Mouse (Mus musculus): Measurements from ENCODE around the gene Rmi1.
"Not testable (repeated sequence)": the region's sequence is repeated elsewhere in the genome, so short reads cannot be mapped to it uniquely, and the experiment has no call there.

The Rmi1 gene

DNA sequence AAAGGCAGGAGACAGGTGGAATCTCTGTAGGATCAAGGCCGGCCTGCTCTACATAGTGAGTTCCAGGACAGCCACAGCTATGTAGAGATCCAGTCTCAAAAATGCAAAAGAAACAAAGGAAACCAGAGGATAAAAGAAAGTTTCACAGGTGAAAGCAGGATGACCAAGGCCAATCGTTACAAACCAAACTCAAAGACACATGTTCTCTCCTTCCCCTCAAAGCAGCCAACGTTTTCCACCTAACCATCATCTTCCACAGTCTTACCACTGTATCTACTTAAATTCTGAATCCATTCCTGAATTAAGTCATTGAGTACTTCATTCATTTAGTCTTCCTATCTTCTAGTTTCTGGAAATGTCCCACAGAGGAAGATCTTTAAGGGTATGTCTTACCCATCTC lies 13.7 kb upstream of the Rmi1 start:
- TF ChIP-seq GATA4 (IDR thresholded peaks at IDR 0.05; ENCODE audit: insufficient replicate concordance, low read length) = no peak

GRCm38 (mm10) chr13:58389324-58389951 lies 12.6 kb upstream of the Rmi1 start:
- TF ChIP-seq GATA4 (IDR thresholded peaks at IDR 0.05; ENCODE audit: insufficient replicate concordance, low read length) = no peak

GRCm38 (mm10) chr13:58397651-58398050 lies 4.4 kb upstream of the Rmi1 start:
- no peak for TF ChIP-seq GATA4 (IDR thresholded peaks at IDR 0.05; ENCODE audit: insufficient replicate concordance, low read length)

DNA sequence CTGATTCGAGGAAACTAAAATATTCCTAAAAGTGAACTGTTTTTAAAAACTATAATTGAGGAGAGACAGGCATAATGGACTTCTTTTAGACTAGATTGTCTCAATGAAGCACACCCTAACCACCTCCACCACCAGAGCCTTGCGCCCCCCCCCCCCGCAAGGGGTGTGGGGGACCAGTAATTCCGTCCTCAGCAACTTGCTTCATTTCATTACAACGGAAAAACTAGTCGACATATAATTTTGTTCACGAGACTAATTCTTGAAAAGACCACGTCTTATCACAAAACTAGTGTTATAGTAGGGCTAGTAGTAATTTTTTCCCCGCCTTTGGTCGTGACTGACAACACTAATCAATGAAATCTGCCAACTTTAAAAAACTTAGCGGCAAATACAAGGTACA lies 1.5 kb upstream of the Rmi1 start:
- no peak for TF ChIP-seq GATA4 (IDR thresholded peaks at IDR 0.05; ENCODE audit: insufficient replicate concordance, low read length)

GRCm38 (mm10) chr13:58401135-58402002 lies 679 bp upstream of the Rmi1 start:
- TF ChIP-seq GATA4 (IDR thresholded peaks at IDR 0.05; ENCODE audit: insufficient replicate concordance, low read length) = no peak

DNA sequence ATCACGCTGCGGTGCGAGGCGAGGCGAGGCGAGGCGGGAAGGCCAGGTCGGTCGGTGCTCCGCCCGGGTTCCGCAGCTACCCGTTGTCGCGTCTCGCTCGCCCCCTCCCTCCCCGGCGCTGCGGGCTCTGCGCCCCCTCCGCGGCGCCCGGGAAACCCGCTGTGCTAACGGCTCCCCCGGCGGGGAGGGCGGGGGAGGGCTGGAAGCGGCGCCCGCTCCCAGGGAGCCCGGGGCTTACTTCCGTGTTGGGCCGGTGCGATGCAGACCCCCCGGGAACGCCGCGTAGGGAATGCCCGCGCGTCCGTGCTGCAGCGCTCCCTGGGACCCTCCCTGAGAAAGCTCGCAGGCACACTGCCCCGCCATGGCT lies 679 bp downstream of the Rmi1 start:
- TF ChIP-seq GATA4 (IDR thresholded peaks at IDR 0.05; ENCODE audit: insufficient replicate concordance, low read length) = no peak

DNA sequence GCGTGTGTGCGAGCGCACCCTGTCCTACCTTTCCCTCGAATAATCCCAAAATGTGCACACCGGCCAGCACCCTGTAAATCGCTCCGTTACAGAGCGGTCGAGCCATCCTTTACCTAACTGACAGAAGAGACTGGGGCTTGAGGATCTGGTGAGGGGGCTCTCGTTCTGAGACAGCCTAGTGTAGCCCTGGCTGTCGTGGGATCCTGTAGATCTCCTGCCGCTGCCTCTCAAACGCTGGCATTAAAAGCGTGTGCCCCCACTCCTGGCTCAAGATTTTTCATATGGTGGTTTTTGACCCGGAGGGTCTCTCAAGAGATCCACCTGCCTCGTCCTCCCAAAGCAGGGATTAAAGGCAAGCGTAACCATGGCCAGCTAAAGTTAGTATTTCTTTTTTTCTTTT lies 1.2 kb downstream of the Rmi1 start, which contains the start of gene Hnrnpk:
TSS of gene Hnrnpk (minus strand) at position 101 of the 400 bp plus-strand sequence.
- TF ChIP-seq GATA4 (IDR thresholded peaks at IDR 0.05; ENCODE audit: insufficient replicate concordance, low read length) = not testable (repeated sequence)

DNA sequence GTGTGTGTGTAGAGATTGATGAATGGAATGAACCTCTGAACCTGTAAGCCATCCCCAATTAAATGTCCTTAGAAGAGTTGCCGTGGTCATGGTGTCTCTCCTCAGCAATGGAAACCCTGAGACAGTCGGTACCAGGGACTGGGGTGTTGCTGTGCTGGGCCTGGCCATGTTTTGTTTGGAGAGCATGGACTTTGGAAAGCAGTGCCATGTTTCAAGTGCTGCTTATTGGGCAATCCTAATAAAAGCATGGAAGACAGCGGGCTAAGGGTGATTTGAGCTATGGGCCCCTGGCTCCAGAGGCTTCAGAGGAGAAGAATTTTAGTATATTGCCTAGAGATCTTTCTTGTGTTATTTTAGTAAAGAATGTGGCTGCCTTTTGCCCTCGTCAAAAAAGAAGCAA lies 9.0 kb downstream of the Rmi1 start:
- no peak for TF ChIP-seq GATA4 (IDR thresholded peaks at IDR 0.05; ENCODE audit: insufficient replicate concordance, low read length)

DNA sequence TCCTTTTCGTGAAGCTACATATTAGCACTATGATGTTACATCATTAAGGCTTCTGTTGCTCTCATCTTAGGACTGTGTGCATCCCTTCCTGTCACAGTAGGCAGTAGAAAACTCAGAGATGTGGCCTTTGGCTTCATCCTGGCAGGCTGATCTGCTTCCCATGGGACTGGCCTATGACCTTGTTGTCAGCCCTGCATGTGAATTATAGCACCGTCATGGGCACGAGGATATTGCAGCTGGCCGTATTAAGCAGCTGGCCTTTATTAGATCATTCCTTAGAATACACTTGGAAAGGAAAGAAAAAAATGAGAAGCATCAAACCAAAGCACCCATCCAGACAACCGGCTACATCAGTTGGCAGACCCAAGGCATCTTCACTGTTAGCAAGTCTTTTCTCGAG lies 13.3 kb downstream of the Rmi1 start:
- no peak for TF ChIP-seq GATA4 (IDR thresholded peaks at IDR 0.05; ENCODE audit: insufficient replicate concordance, low read length)

- no peak for TF ChIP-seq GATA4 (IDR thresholded peaks at IDR 0.05; ENCODE audit: insufficient replicate concordance, low read length)
These were observed 13.8 kb downstream of the Rmi1 start for GRCm38 (mm10) chr13:58415838-58416237.

GRCm38 (mm10) chr13:58418656-58419055 lies 16.6 kb downstream of the Rmi1 start:
- no peak for TF ChIP-seq GATA4 (IDR thresholded peaks at IDR 0.05; ENCODE audit: insufficient replicate concordance, low read length)

GRCm38 (mm10) chr13:58419266-58419665 lies 17.2 kb downstream of the Rmi1 start:
- no peak for TF ChIP-seq GATA4 (IDR thresholded peaks at IDR 0.05; ENCODE audit: insufficient replicate concordance, low read length)

GRCm38 (mm10) chr13:58421026-58421425 lies 19.0 kb downstream of the Rmi1 start:
- TF ChIP-seq GATA4 (IDR thresholded peaks at IDR 0.05; ENCODE audit: insufficient replicate concordance, low read length) = no peak

GRCm38 (mm10) chr13:58422242-58422641 lies 20.2 kb downstream of the Rmi1 start:
- TF ChIP-seq GATA4 (IDR thresholded peaks at IDR 0.05; ENCODE audit: insufficient replicate concordance, low read length) = peak; percentile 93

DNA sequence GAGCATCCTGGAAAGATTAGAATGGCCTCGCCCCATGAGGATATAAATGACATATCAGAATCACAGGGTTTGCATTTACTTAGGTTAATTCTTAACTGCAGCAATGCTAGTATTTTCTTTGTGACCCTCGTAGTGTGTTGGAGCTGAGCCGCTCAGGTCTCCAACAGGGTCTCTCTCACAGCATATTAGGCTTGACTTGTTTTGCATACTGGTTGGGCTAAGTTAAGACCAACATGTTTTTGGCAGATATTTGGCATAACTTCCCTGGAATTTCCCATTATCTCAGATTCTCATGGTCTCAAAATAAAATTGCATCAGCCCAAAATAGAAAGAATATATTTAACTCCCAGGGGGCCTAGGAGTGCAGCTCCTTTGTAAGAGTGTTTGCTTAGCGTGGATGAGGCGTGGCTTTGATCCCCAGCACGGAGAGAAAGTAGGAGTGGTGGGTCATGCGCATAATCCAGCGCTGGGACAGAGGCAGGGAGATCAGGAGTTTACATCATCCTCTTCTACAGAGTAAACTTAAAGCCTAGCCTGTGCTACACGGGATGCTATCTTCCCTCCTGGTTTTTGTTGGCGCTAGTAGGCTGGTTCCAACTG lies 21.1 kb downstream of the Rmi1 start:
- no peak for TF ChIP-seq GATA4 (IDR thresholded peaks at IDR 0.05; ENCODE audit: insufficient replicate concordance, low read length)

DNA sequence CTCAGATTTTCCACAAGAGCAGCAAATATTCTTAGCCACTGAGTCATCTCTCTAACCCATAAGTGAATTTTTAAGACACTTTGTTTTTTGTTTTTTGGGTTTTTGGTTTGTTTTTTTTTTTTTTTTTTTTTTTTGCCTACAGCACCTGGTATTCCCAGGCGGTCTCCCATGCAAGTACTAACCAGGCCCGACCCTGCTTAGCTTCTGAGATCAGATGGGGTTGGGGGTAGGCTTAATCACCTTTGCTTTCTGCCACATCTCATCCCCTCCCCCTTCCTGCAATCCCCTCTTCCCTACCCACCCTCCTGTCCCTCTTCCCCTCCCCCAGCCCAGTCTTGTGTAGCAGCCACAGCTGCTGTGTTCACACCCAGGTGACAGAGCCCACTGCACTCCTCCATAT lies 37.7 kb downstream of the Rmi1 start:
- TF ChIP-seq GATA4 (IDR thresholded peaks at IDR 0.05; ENCODE audit: insufficient replicate concordance, low read length) = no peak
